Mouse (Mus musculus): ENCODE measurements around the gene Slc25a36.

Gene Slc25a36

DNA sequence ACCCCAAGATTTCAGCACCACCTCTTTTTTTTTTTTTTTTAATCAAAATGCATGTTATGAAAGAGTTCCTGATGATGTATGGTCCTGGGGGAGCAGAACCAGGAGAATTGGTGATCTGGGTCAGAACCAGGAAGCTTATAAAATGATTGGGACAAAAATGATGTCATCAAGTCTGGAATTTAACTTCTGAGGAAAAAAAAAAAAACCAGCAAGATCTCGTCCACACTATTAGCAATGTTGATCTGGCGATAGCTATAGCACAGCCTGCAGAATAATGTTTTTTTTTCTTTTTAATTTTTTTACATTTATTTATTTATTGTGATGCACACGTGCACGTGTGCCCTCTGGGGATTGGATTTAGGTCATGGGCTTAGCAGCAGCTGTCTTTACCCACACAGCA is 64.7 kb downstream of the Slc25a36 start:
- DNase-seq (ENCODE audit: low spot score in 2 of 2) = no peak

DNA sequence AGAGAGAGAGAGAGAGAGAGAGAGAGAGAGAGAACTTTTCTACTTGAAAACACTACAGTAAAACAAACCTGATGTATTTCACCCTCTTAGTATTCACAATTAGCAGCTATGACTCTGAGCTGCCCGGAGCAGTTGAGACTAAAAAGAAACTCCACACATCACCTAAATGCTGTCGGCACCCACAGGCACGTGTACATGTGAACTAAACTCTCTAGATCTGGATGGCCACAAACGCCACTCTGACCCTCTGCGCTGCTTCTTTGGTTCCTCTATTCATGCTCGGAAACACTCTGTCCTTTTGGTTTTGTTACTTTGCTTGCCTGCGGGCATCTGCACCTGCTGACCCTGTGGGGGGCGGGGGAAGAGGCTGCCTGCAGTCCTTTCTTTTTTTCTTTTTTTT is 69.3 kb downstream of the Slc25a36 start:
- DNase-seq (ENCODE audit: low spot score in 2 of 2) = no peak

DNA sequence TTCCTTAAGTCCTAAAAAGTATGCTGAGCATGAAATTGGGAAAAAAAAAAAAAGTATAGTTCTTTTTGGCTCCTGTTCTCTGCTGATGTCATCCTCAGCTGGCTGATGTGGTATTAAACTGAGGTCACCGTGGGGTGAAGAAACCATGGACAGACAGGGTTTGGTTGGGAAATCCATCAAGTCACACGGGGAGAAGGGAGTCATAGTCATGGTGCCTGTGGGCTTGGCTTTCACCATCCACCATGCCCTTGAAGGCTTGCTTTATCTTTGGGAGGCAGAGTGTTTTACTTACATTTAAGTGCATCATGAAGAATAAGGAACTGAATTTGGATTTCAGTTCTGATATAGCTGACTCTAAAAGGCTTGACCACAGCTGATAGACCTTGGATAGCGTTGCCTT is 72.9 kb downstream of the Slc25a36 start:
- DNase-seq (ENCODE audit: low spot score in 2 of 2) = no peak

DNA sequence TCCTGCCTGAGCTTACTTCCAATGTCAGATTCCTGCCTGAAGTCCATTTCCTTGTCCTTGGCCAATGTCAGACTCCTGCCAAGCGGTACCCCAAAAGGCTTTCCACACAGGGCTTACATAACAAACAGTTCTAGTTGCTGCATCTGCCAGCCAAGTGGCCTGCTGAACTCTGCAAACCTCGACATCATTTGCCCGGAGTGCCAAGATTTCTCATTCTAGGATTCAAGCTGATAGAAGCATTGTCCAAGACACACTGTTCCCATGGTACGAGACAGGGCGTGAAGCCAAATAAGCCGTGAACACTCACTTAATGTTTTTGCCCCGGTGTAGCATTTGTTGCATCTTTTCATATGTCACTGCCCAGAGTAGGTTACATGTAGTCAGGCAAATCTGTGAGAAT is 74.3 kb downstream of the Slc25a36 start:
- no peak for DNase-seq (ENCODE audit: low spot score in 2 of 2)

DNA sequence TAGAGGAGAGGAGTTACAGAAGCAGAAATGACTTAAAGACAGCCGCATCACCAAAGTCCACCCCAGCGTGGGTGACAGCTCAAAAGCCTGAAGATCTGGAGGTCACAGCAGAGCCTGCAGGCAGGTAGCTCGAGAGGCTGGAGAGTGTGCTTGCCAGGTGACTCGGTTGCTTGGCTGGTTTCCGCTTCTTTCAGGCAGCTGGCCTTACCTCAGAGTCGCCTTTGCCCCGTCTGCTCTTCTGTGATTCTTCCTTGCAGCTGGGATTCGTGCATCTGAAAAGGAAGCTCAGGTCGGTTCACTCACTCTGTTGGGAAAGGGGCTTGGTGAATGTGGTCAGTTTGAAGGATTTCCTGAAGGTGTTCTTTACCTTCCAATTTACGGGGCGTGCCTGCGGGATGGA is 83.6 kb downstream of the Slc25a36 start:
- no peak for DNase-seq (ENCODE audit: low spot score in 2 of 2)

DNA sequence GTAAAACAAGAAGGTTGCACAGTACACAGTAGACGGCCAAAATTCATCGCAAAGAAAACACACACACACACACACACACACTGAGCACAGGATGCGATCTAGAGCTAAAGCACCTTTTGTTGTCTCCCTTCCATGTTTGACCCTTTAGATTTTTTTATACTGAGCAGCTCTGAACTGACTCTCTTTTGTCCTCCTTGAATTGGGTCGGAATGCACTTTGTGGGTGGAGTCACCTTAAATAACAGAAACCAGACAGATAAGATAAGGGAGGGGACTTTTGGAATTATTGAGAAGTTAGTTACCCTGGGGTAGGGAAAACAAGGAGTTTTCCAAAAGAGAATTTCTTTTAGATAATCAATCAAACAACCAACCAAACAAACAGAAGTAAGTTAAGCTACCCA is 85.0 kb downstream of the Slc25a36 start:
- no peak for DNase-seq (ENCODE audit: low spot score in 2 of 2)
